Mouse (Mus musculus): ENCODE results near the gene Vps13d. TPM values are rescaled to one million over a fixed set of nuclear protein-coding genes. Genes with fewer than 3 reads are reported as not detected.

The Vps13d gene
- polyA plus RNA-seq, 1 experiment = 23.5 TPM

DNA sequence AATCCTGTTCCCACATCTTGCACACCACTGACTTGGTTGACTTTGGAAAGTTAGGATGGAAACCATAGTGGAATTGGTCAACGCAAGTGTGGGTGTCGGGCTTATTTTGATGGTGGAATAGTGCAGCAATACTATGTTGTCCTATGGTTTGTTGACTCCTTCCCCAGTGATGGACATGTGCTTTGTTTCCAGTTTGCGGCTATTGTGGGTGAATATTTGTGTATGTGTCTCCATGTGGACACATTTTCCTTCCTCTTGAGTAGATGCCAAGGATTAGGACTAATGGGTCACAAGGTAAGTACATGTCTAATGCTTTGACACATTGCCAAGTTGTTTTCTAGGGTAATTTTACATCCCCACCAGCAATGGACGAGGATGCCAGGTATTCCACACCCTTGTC is 233.6 kb downstream of the Vps13d start:
- TF ChIP-seq POLR2A (IDR thresholded peaks at IDR 0.05; ENCODE audit: control insufficient read depth, extremely low read depth, insufficient read depth, low read length, poor library complexity) = no peak
- no peak for TF ChIP-seq CTCF (IDR thresholded peaks at IDR 0.05; ENCODE audit: borderline replicate concordance, control insufficient read depth, extremely low read depth, insufficient read depth, low read length, poor library complexity)
- Histone ChIP-seq H3K36me3 (ENCODE audit: control insufficient read depth, insufficient read depth, low read length) (no peaks in the 10 kb centered on the region), H3K27ac (ENCODE audit: control insufficient read depth, insufficient read depth, low read length) (no peak overlapping the region), H3K4me1 (replicated peaks; ENCODE audit: control insufficient read depth, insufficient read depth, low read length) (no peaks in the 10 kb centered on the region), H3K27me3 (ENCODE audit: control insufficient read depth, insufficient read depth, low read length) (no peaks in the 10 kb centered on the region), H3K4me3 (ENCODE audit: control insufficient read depth, insufficient read depth, low read length) (no peak overlapping the region)
- WGBS = 93% methylated on average over 4 of the region's 4 CpGs
- no peak for DNase-seq

DNA sequence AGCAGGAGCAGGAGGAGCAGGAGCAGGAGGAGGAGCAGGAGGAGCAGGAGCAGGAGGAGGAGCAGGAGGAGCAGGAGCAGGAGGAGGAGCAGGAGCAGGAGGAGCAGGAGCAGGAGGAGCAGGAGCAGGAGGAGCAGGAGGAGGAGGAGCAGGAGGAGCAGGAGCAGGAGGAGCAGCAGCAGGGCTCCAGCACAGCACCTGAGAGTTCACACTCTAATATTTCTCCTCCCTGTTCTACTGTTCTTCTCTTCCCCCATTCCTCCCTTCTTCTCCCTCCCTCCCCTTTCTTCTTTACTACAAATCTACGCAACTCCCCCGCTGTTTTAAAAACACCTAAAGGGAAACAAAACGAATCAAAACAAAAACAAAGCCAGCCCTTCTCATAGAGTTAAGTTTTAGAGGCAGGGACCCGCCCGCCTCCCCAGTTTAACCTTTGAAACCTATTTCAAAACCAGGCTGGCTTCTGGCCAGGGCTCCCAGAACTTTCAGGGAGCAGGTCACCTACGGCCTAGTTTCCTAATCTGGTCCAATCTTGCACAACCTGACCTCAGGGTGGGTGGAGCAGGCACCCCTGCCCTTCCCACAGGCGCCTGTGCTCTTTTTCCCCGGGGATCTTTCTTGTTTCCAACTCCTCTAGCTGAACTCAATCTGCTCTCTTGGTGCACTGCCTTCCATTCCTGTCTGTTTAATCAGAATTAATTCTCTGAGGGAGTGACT is 234.5 kb downstream of the Vps13d start:
- Histone ChIP-seq H3K4me3 (ENCODE audit: control insufficient read depth, insufficient read depth, low read length) (no peak overlapping the region), H3K27me3 (ENCODE audit: control insufficient read depth, insufficient read depth, low read length) (no peaks in the 10 kb centered on the region), H3K4me1 (replicated peaks; ENCODE audit: control insufficient read depth, insufficient read depth, low read length) (no peaks in the 10 kb centered on the region), H3K27ac (ENCODE audit: control insufficient read depth, insufficient read depth, low read length) (no peak overlapping the region), H3K36me3 (ENCODE audit: control insufficient read depth, insufficient read depth, low read length) (no peaks in the 10 kb centered on the region)
- no peak for TF ChIP-seq CTCF (IDR thresholded peaks at IDR 0.05; ENCODE audit: borderline replicate concordance, control insufficient read depth, extremely low read depth, insufficient read depth, low read length, poor library complexity)
- TF ChIP-seq POLR2A (IDR thresholded peaks at IDR 0.05; ENCODE audit: control insufficient read depth, extremely low read depth, insufficient read depth, low read length, poor library complexity) = no peak
- whole genome bisulfite sequencing = 85% methylated on average over 8 of the region's 8 CpGs
- no peak for DNase-seq

DNA sequence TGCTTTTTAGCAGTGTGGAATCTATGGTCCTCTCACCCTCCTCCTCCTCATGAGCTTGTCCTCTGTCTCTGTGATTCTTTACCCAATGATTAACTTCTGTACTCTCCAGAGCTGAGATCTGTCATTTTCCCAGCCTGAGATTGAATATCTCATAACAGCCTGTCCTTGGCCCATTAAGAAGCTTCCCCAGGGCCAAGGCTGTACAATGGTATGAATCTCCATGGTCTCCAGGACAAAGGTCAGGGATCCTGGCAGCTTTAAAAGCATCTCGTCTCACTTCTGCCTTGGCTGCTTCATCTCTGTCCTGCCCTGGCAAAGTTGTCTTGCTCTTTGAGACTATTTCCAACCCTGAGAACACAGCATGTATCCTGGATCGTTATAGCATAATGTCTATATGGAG is 237.1 kb downstream of the Vps13d start:
- H3K36me3 ChIP-seq (ENCODE audit: control insufficient read depth, insufficient read depth, low read length) = no peaks in the 10 kb centered on the region
- TF ChIP-seq POLR2A (IDR thresholded peaks at IDR 0.05; ENCODE audit: control insufficient read depth, extremely low read depth, insufficient read depth, low read length, poor library complexity) (no peak), CTCF (IDR thresholded peaks at IDR 0.05; ENCODE audit: borderline replicate concordance, control insufficient read depth, extremely low read depth, insufficient read depth, low read length, poor library complexity) (no peak)
- H3K4me1 ChIP-seq (replicated peaks; ENCODE audit: control insufficient read depth, insufficient read depth, low read length) = no peaks in the 10 kb centered on the region
- no peaks in the 10 kb centered on the region for H3K27me3 ChIP-seq (ENCODE audit: control insufficient read depth, insufficient read depth, low read length)
- 96% methylated on average over 2 of the region's 2 CpGs for WGBS
- no peak overlapping the region for H3K4me3 ChIP-seq (ENCODE audit: control insufficient read depth, insufficient read depth, low read length)
- no peak for DNase-seq
- H3K27ac ChIP-seq (ENCODE audit: control insufficient read depth, insufficient read depth, low read length) = no peak overlapping the region

DNA sequence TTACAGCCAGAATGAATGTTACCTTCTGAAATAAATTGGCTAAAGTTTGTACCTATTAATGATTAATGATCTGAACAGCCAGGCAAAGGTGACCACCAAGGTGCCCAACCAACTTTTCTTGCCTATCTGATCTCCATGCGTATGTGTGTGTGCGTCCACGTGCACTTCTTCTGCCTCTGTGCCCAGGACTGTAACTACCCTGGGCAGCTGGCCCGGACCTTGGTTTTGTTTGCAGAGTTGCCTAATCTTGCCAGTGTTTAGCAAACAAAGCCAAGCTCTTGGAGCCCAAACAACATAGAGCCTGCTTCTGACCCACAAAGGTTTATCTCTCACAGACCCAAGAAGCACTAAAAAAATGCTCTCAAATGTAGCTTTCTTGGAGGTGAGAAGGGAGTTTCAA is 237.6 kb downstream of the Vps13d start:
- no peaks in the 10 kb centered on the region for H3K27me3 ChIP-seq (ENCODE audit: control insufficient read depth, insufficient read depth, low read length)
- WGBS = 94% methylated on average over 4 of the region's 4 CpGs
- TF ChIP-seq CTCF (IDR thresholded peaks at IDR 0.05; ENCODE audit: borderline replicate concordance, control insufficient read depth, extremely low read depth, insufficient read depth, low read length, poor library complexity) (no peak), POLR2A (IDR thresholded peaks at IDR 0.05; ENCODE audit: control insufficient read depth, extremely low read depth, insufficient read depth, low read length, poor library complexity) (no peak)
- H3K36me3 ChIP-seq (ENCODE audit: control insufficient read depth, insufficient read depth, low read length) = no peaks in the 10 kb centered on the region
- DNase-seq = no peak
- no peaks in the 10 kb centered on the region for H3K4me1 ChIP-seq (replicated peaks; ENCODE audit: control insufficient read depth, insufficient read depth, low read length)
- H3K27ac ChIP-seq (ENCODE audit: control insufficient read depth, insufficient read depth, low read length) = no peak overlapping the region
- H3K4me3 ChIP-seq (ENCODE audit: control insufficient read depth, insufficient read depth, low read length) = no peak overlapping the region

DNA sequence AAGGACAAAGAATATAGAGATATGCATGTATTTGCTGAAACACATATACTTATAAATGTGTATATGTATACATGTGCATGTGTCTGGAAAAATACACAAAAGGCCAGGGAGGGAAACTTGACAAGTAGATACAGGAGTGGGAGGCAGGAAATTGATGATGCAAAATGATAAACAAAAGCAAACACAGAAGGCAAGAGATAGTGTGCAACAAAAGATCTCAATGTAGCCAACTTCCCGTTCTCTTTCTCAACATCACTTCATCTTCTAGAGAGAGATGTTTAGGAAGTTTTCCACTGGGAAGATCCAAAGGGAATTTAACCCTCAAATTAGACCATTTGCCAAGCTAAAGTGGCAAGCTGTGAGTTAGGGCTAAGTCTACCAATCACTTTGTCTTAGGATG is 238.5 kb downstream of the Vps13d start:
- H3K4me3 ChIP-seq (ENCODE audit: control insufficient read depth, insufficient read depth, low read length) = no peak overlapping the region
- TF ChIP-seq CTCF (IDR thresholded peaks at IDR 0.05; ENCODE audit: borderline replicate concordance, control insufficient read depth, extremely low read depth, insufficient read depth, low read length, poor library complexity) (no peak), POLR2A (IDR thresholded peaks at IDR 0.05; ENCODE audit: control insufficient read depth, extremely low read depth, insufficient read depth, low read length, poor library complexity) (no peak)
- DNase-seq = no peak
- 91% methylated on average over 1 of the region's 1 CpGs for WGBS
- no peak overlapping the region for H3K27ac ChIP-seq (ENCODE audit: control insufficient read depth, insufficient read depth, low read length)
- no peaks in the 10 kb centered on the region for H3K27me3 ChIP-seq (ENCODE audit: control insufficient read depth, insufficient read depth, low read length)
- H3K4me1 ChIP-seq (replicated peaks; ENCODE audit: control insufficient read depth, insufficient read depth, low read length) = no peaks in the 10 kb centered on the region
- no peaks in the 10 kb centered on the region for H3K36me3 ChIP-seq (ENCODE audit: control insufficient read depth, insufficient read depth, low read length)

DNA sequence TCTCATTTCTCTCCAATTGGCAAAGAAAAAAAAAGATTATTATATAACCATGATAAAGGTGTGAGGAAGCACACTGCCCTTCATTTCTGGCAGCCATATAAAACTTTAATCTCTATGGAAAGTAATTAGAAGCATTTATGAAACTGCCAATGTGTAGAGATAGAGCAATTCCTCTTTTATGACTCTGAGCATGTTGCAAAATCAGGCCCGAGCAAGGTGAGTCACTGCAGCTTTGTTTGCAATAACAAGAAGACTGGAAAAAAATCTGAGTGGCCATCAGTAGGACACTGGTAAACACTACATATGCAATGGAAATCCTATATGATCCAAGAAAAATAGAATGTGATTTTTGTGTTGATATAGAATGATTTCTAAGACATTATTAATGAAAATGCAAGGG is 238.9 kb downstream of the Vps13d start:
- DNase-seq = no peak
- Histone ChIP-seq H3K4me1 (replicated peaks; ENCODE audit: control insufficient read depth, insufficient read depth, low read length) (0 out of 2 replicates have a peak, but pooled peaks cover 2% of the 10 kb centered on the region), H3K36me3 (ENCODE audit: control insufficient read depth, insufficient read depth, low read length) (no peaks in the 10 kb centered on the region), H3K27ac (ENCODE audit: control insufficient read depth, insufficient read depth, low read length) (no peak overlapping the region), H3K4me3 (ENCODE audit: control insufficient read depth, insufficient read depth, low read length) (no peak overlapping the region), H3K27me3 (ENCODE audit: control insufficient read depth, insufficient read depth, low read length) (no peaks in the 10 kb centered on the region)
- WGBS = 92% methylated on average over 1 of the region's 1 CpGs
- TF ChIP-seq CTCF (IDR thresholded peaks at IDR 0.05; ENCODE audit: borderline replicate concordance, control insufficient read depth, extremely low read depth, insufficient read depth, low read length, poor library complexity) = no peak

DNA sequence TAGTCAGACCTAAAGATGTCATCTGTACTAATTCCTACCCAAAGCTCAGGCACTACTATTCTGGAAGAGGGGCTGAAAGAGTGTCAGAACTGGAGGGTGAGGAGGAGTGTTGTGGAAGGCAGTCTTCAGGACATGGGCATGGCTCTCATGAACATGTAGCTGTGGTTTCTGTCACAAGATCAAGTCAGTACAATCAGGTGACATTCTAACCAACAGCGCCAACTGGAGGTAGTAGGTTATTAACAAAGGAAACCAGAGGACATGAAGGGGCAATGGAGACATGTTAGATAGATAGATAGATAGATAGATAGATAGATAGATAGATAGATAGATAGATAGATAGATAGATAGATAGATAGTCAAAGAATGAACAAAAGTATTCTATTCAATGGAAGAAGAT is 241.4 kb downstream of the Vps13d start:
- TF ChIP-seq CTCF (IDR thresholded peaks at IDR 0.05; ENCODE audit: borderline replicate concordance, control insufficient read depth, extremely low read depth, insufficient read depth, low read length, poor library complexity) (no peak), POLR2A (IDR thresholded peaks at IDR 0.05; ENCODE audit: control insufficient read depth, extremely low read depth, insufficient read depth, low read length, poor library complexity) (no peak)
- DNase-seq = no peak
- no peaks in the 10 kb centered on the region for H3K27me3 ChIP-seq (ENCODE audit: control insufficient read depth, insufficient read depth, low read length)
- no peak overlapping the region for H3K27ac ChIP-seq (ENCODE audit: control insufficient read depth, insufficient read depth, low read length)
- no peak overlapping the region for H3K4me3 ChIP-seq (ENCODE audit: control insufficient read depth, insufficient read depth, low read length)
- 84% methylated on average over 1 of the region's 1 CpGs for whole genome bisulfite sequencing
- no peaks in the 10 kb centered on the region for H3K36me3 ChIP-seq (ENCODE audit: control insufficient read depth, insufficient read depth, low read length)
- peaks cover 2% of the 10 kb centered on the region; the same call in 1 of the 2 replicates for H3K4me1 ChIP-seq (replicated peaks; ENCODE audit: control insufficient read depth, insufficient read depth, low read length)
